Mouse (Mus musculus): ENCODE data around the gene Dgkh. TPM values are rescaled to one million over a fixed set of nuclear protein-coding genes. Genes with fewer than 3 reads are reported as not detected.
"Not testable (repeated sequence)": the region's sequence is repeated elsewhere in the genome, so short reads cannot be mapped to it uniquely, and the experiment has no call there.

Gene Dgkh
- polyA plus RNA-seq, 1 experiment from 2014 or later: 2.6 TPM

- Histone ChIP-seq H3K9me3 (replicated peaks; ENCODE audit: control insufficient read depth, low read length, poor library complexity, severe bottlenecking) (no peaks in the 10 kb centered on the region), H3K9ac (ENCODE audit: low read depth, low read length) (no peak overlapping the region), H3K27ac (ENCODE audit: low read length) (no peak overlapping the region), H3K4me1 (ENCODE audit: control insufficient read depth, insufficient read depth, low read length) (no peaks in the 10 kb centered on the region), H3K4me3 (ENCODE audit: low read depth, low read length) (no peak overlapping the region), H3K4me2 (ENCODE audit: low read length) (no peak overlapping the region), H3K36me3 (ENCODE audit: control insufficient read depth, insufficient read depth, low read length) (no peaks in the 10 kb centered on the region), H3K27me3 (ENCODE audit: control insufficient read depth, insufficient read depth, low read depth, low read length) (no peaks in the 10 kb centered on the region)
- ATAC-seq: no peak
- 84% methylated on average over 4 of the region's 4 CpGs for WGBS
Observed at GRCm38 (mm10) chr14:78562121-78562520, 170.5 kb downstream of the Dgkh start.

GRCm38 (mm10) chr14:78559042-78559441 lies 173.5 kb downstream of the Dgkh start:
- no peak for ATAC-seq
- Histone ChIP-seq H3K4me2 (ENCODE audit: low read length) (no peak overlapping the region), H3K4me3 (ENCODE audit: low read depth, low read length) (no peak overlapping the region), H3K27me3 (ENCODE audit: control insufficient read depth, insufficient read depth, low read depth, low read length) (no peaks in the 10 kb centered on the region), H3K36me3 (ENCODE audit: control insufficient read depth, insufficient read depth, low read length) (no peaks in the 10 kb centered on the region), H3K9ac (ENCODE audit: low read depth, low read length) (no peak overlapping the region), H3K9me3 (replicated peaks; ENCODE audit: control insufficient read depth, low read length, poor library complexity, severe bottlenecking) (no peaks in the 10 kb centered on the region), H3K4me1 (ENCODE audit: control insufficient read depth, insufficient read depth, low read length) (no peaks in the 10 kb centered on the region), H3K27ac (ENCODE audit: low read length) (no peak overlapping the region)
- 92% methylated on average over 8 of the region's 8 CpGs for WGBS

DNA sequence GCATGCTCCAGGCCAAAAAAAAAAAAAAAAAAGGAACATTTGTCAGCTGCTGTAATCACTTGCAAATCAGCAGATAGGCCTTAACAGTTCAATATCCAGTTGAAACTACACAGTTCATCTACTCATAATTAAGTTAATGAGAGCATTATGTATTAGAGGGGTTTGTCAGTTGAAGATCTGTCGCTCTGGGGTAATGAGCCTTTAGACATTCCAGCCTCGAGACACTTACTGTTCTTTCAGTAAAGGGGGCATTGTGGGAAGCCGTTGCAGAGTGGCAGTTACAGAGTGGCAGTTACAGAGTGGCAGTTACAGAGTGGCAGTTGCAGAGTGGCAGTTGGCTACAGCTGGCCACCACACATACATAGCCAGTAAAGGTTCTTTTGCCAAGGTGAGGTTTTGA lies 177.7 kb downstream of the Dgkh start:
- not testable (repeated sequence) for H3K4me1 ChIP-seq (ENCODE audit: control insufficient read depth, insufficient read depth, low read length); ATAC-seq; H3K27ac ChIP-seq (ENCODE audit: low read length); H3K36me3 ChIP-seq (ENCODE audit: control insufficient read depth, insufficient read depth, low read length); H3K27me3 ChIP-seq (ENCODE audit: control insufficient read depth, insufficient read depth, low read depth, low read length); H3K9me3 ChIP-seq (replicated peaks; ENCODE audit: control insufficient read depth, low read length, poor library complexity, severe bottlenecking); H3K4me3 ChIP-seq (ENCODE audit: low read depth, low read length); H3K9ac ChIP-seq (ENCODE audit: low read depth, low read length); H3K4me2 ChIP-seq (ENCODE audit: low read length)
- WGBS: 69% methylated on average over 3 of the region's 3 CpGs

DNA sequence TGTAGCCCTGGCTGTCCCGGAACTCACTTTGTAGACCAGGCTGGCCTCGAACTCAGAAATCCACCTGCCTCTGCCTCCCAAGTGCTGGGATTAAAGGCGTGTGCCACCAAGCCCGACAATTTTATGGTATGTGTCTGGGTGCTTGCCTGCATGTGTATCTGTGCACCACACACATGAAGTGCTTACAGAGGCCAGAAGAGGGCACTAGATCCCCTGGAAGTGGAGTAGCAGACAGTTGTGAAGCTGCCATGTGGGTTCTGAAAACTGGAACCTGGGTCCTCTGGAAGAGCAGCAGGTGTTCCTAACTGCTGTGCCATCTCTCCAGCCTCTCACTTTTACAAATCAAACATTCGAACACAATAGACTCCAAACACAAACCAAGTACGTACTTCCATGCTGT lies 178.9 kb downstream of the Dgkh start:
- Histone ChIP-seq H3K4me2 (ENCODE audit: low read length) (no peak overlapping the region), H3K27ac (ENCODE audit: low read length) (no peak overlapping the region), H3K27me3 (ENCODE audit: control insufficient read depth, insufficient read depth, low read depth, low read length) (no peaks in the 10 kb centered on the region), H3K36me3 (ENCODE audit: control insufficient read depth, insufficient read depth, low read length) (no peaks in the 10 kb centered on the region), H3K9ac (ENCODE audit: low read depth, low read length) (no peak overlapping the region), H3K4me3 (ENCODE audit: low read depth, low read length) (no peak overlapping the region), H3K4me1 (ENCODE audit: control insufficient read depth, insufficient read depth, low read length) (no peaks in the 10 kb centered on the region), H3K9me3 (replicated peaks; ENCODE audit: control insufficient read depth, low read length, poor library complexity, severe bottlenecking) (no peaks in the 10 kb centered on the region)
- no peak for ATAC-seq
- WGBS: 94% methylated on average over 6 of the region's 6 CpGs

DNA sequence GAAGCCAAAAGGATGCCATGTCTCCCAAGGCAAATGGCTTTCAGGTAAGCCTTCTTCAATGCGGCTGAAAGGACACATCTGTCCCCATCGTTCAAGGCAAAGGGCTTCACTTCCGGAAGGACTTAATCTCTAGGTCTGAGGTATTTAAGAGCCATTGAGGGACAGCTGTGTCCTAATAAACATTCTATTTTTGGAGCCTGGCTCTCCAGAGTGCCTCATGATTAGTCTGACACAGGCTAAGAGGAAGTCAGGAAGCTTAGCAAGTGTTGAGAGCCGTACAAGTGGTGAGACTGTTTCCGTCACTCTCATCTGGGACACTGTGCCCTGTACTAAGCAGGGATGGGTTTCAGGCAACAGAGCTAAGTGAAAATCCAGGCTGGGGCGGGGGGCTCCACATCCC lies 183.8 kb downstream of the Dgkh start:
- 84% methylated on average over 6 of the region's 6 CpGs for WGBS
- ATAC-seq: no peak
- no peaks in the 10 kb centered on the region for H3K4me1 ChIP-seq (ENCODE audit: control insufficient read depth, insufficient read depth, low read length)

GRCm38 (mm10) chr14:78541319-78541718 lies 191.3 kb downstream of the Dgkh start:
- H3K36me3 ChIP-seq (ENCODE audit: control insufficient read depth, insufficient read depth, low read length): no peaks in the 10 kb centered on the region
- no peaks in the 10 kb centered on the region for H3K27me3 ChIP-seq (ENCODE audit: control insufficient read depth, insufficient read depth, low read depth, low read length)
- no peaks in the 10 kb centered on the region for H3K9me3 ChIP-seq (replicated peaks; ENCODE audit: control insufficient read depth, low read length, poor library complexity, severe bottlenecking)
- no peak overlapping the region for H3K27ac ChIP-seq (ENCODE audit: low read length)
- H3K4me1 ChIP-seq (ENCODE audit: control insufficient read depth, insufficient read depth, low read length): peaks cover 4% of the 10 kb centered on the region
- no peak overlapping the region for H3K4me3 ChIP-seq (ENCODE audit: low read depth, low read length)
- no peak overlapping the region for H3K9ac ChIP-seq (ENCODE audit: low read depth, low read length)
- H3K4me2 ChIP-seq (ENCODE audit: low read length): no peak overlapping the region
- ATAC-seq: no peak
- 79% methylated on average over 3 of the region's 3 CpGs for WGBS

More for the DNA sequence above, 183.8 kb downstream of the Dgkh start:
- no peak overlapping the region for H3K27ac ChIP-seq (ENCODE audit: low read length)
- H3K4me3 ChIP-seq (ENCODE audit: low read depth, low read length): no peak overlapping the region
- H3K9me3 ChIP-seq (replicated peaks; ENCODE audit: control insufficient read depth, low read length, poor library complexity, severe bottlenecking): no peaks in the 10 kb centered on the region
- no peaks in the 10 kb centered on the region for H3K27me3 ChIP-seq (ENCODE audit: control insufficient read depth, insufficient read depth, low read depth, low read length)
- no peak overlapping the region for H3K9ac ChIP-seq (ENCODE audit: low read depth, low read length)
- H3K36me3 ChIP-seq (ENCODE audit: control insufficient read depth, insufficient read depth, low read length): no peaks in the 10 kb centered on the region
- no peak overlapping the region for H3K4me2 ChIP-seq (ENCODE audit: low read length)

DNA sequence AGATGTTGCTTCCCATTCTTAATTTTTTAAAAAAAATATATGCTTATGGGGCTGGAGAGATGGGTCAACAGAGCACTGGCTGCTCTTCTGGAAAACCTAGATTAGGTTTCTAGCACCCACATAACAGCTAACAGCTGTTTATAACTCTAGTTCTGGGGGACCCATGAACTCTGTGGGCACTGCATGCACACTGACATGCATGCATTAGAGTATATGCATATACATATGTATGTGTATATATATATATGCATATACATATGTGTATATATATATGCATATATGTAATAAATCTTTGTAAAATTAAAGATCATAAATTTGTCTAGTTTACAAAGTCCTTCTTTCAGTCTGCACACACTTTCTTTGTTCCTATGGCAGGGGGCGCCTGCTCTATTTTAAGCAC lies 192.8 kb downstream of the Dgkh start:
- Histone ChIP-seq H3K36me3 (ENCODE audit: control insufficient read depth, insufficient read depth, low read length) (no peaks in the 10 kb centered on the region), H3K9me3 (replicated peaks; ENCODE audit: control insufficient read depth, low read length, poor library complexity, severe bottlenecking) (no peaks in the 10 kb centered on the region), H3K27me3 (ENCODE audit: control insufficient read depth, insufficient read depth, low read depth, low read length) (no peaks in the 10 kb centered on the region), H3K27ac (ENCODE audit: low read length) (no peak overlapping the region), H3K4me3 (ENCODE audit: low read depth, low read length) (no peak overlapping the region), H3K9ac (ENCODE audit: low read depth, low read length) (no peak overlapping the region), H3K4me1 (ENCODE audit: control insufficient read depth, insufficient read depth, low read length) (peaks cover 11% of the 10 kb centered on the region), H3K4me2 (ENCODE audit: low read length) (no peak overlapping the region)
- ATAC-seq: no peak
- WGBS: 96% methylated on average over 1 of the region's 1 CpGs

DNA sequence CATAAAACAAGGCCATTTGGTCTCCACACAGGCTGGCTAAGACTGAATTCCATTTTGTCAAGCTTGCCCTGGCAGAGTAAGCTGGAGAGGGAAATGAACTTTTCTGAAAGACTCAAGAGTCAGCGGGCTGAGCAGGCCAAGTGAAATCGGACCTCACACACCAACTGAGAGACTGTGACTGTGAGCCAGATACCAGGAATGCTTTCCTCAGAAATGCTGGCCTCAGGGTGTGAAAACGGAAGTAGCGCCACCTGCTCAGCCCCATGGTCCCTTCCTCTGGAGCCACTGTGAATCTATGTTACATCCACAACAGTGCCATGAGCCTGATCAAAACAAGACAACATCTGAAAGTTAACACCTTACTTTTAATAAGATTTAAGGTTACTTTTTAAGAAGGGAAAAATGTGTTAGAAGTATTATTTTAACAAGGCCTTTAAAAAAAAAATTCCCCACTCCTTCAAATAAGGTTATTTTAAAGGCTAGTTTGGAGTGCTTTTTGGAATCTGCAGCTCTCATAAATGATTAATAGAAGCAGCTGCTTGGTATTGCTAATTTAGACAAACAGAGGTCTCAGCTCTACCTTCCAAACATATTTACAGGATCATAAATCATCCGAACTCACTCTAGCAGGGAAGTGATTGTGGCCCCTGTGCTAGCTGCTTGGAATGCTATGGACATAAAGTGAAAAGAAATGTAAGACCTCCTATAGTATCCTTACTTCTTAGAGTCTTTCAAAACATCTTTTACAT lies 193.8 kb downstream of the Dgkh start:
- Histone ChIP-seq H3K27ac (ENCODE audit: low read length) (no peak overlapping the region), H3K27me3 (ENCODE audit: control insufficient read depth, insufficient read depth, low read depth, low read length) (no peaks in the 10 kb centered on the region), H3K9ac (ENCODE audit: low read depth, low read length) (no peak overlapping the region), H3K9me3 (replicated peaks; ENCODE audit: control insufficient read depth, low read length, poor library complexity, severe bottlenecking) (no peaks in the 10 kb centered on the region), H3K4me3 (ENCODE audit: low read depth, low read length) (no peak overlapping the region), H3K36me3 (ENCODE audit: control insufficient read depth, insufficient read depth, low read length) (no peaks in the 10 kb centered on the region), H3K4me2 (ENCODE audit: low read length) (no peak overlapping the region), H3K4me1 (ENCODE audit: control insufficient read depth, insufficient read depth, low read length) (peaks cover 21% of the 10 kb centered on the region)
- 50% methylated on average over 5 of the region's 5 CpGs for WGBS
- no peak for ATAC-seq

DNA sequence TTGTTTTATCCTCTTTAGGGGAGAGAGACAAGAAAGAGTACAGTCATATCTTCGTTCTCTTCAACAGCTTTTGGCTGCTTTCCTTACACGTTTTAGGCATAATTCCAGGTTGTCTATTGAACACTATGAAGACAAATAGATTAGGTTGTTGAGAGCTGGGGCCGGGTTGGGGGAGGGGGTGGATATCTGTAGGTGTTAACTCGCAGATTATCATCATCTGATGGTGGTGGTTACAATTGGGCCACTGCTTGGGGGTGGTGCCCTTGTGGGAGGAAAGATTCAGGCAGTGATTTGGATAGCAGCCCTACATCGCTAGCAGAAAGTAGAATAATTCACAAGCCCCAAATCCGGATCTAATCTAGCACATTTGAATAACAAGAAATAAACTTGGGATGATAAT lies 195.0 kb downstream of the Dgkh start:
- Histone ChIP-seq H3K27ac (ENCODE audit: low read length) (peak overlapping the region; percentile 96), H3K36me3 (ENCODE audit: control insufficient read depth, insufficient read depth, low read length) (no peaks in the 10 kb centered on the region), H3K27me3 (ENCODE audit: control insufficient read depth, insufficient read depth, low read depth, low read length) (no peaks in the 10 kb centered on the region), H3K4me1 (ENCODE audit: control insufficient read depth, insufficient read depth, low read length) (peaks cover 27% of the 10 kb centered on the region), H3K4me2 (ENCODE audit: low read length) (peak overlapping the region; percentile 77), H3K4me3 (ENCODE audit: low read depth, low read length) (peak overlapping the region; percentile 95), H3K9ac (ENCODE audit: low read depth, low read length) (peak overlapping the region; percentile 99), H3K9me3 (replicated peaks; ENCODE audit: control insufficient read depth, low read length, poor library complexity, severe bottlenecking) (no peaks in the 10 kb centered on the region)
- no peak; the same call in 1 of the 2 replicates for ATAC-seq
- 17% methylated on average over 6 of the region's 6 CpGs for WGBS
